Mouse (Mus musculus) ES-CJ7 (cell line): ENCODE results near the gene U2af2.
A peak's percentile ranks its signal among the peaks of the same experiment; 100 is the strongest.

Experiments used
- DNase-seq: peaks from one replicate; pipeline ENCODE4 v3.0.0; 2011; ENCODE audit warnings: low read depth, low spot score

Gene U2af2

GRCm38 (mm10) chr7:5108272-5108671 lies 46.3 kb downstream of the U2af2 start:
- no peak for DNase-seq

- DNase-seq = peak; percentile 73
Observed at GRCm38 (mm10) chr7:5109301-5109700, 47.4 kb downstream of the U2af2 start.

GRCm38 (mm10) chr7:5112701-5113100 lies 50.8 kb downstream of the U2af2 start:
- no peak for DNase-seq

GRCm38 (mm10) chr7:5116850-5117249 lies 54.9 kb downstream of the U2af2 start, which contains the start of gene Rfpl4:
Gene Rfpl4 (minus strand): TSS chr7:5116950.
- DNase-seq = no peak

- no peak for DNase-seq
Observed at GRCm38 (mm10) chr7:5125078-5125477, 63.1 kb downstream of the U2af2 start.

GRCm38 (mm10) chr7:5125549-5126406 lies 63.8 kb downstream of the U2af2 start, which contains the start of gene Rasl2-9:
Gene Rasl2-9 (minus strand): TSS chr7:5125950.
- DNase-seq = peak; percentile 64
